Mouse (Mus musculus): Measurements from ENCODE around the gene Foxo1. TPM values are rescaled to one million over a fixed set of nuclear protein-coding genes. Genes with fewer than 3 reads are reported as not detected.

The Foxo1 gene
- polyA plus RNA-seq (2015; fragmentation: Nextera tagmentation; extraction: Ambion mirVana) = 3.5 and 3.7 TPM in 2 replicates

GRCm38 (mm10) chr3:52267652-52268486, at the start of gene Foxo1:
TSS of gene Foxo1 (plus strand) at chr3:52268336.
- Histone ChIP-seq H3K27ac (ENCODE audit: low read depth) (peak within 1 kb of the TSS; percentile 89), H3K9me3 (ENCODE audit: low read length) (no peaks in the 10 kb centered on the region), H3K4me2 (ENCODE audit: low read depth, low read length) (peak within 1 kb of the TSS; percentile 98), H3K27me3 (ENCODE audit: insufficient read depth, low read length) (peaks cover 18% of the 10 kb centered on the region), H3K4me1 (ENCODE audit: insufficient read depth) (peaks cover 13% of the 10 kb centered on the region), H3K36me3 (replicated peaks; ENCODE audit: insufficient read depth, low read length) (no peaks in the 10 kb centered on the region), H3K4me3 (ENCODE audit: low read depth, low read length) (peak within 1 kb of the TSS; percentile 92), H3K9ac (replicated peaks) (peak within 1 kb of the TSS; percentile 92)
- WGBS (ENCODE audit: insufficient replicate concordance) = under 1% methylated on average over 80 of the region's 85 CpGs
- DNase-seq (peak; percentile 91), ATAC-seq (peak; percentile 90)
- TF ChIP-seq EP300 (IDR thresholded peaks at IDR 0.05; ENCODE audit: low read depth) = no peak
- TF ChIP-seq CTCF (IDR thresholded peaks at IDR 0.05; ENCODE audit: low read depth) = no peak

GRCm38 (mm10) chr3:52218864-52219263, 49.3 kb upstream of the Foxo1 start:
- no peak overlapping the region for H3K4me2 ChIP-seq (ENCODE audit: low read depth, low read length)
- no peaks in the 10 kb centered on the region for H3K36me3 ChIP-seq (replicated peaks; ENCODE audit: insufficient read depth, low read length)
- no peak overlapping the region for H3K27ac ChIP-seq (ENCODE audit: low read depth)
- H3K9me3 ChIP-seq (ENCODE audit: low read length) = 0 out of 2 replicates have a peak, but pooled peaks cover 2% of the 10 kb centered on the region
- no peak for TF ChIP-seq EP300 (IDR thresholded peaks at IDR 0.05; ENCODE audit: low read depth)
- no peak overlapping the region for H3K4me3 ChIP-seq (ENCODE audit: low read depth, low read length)
- no peaks in the 10 kb centered on the region for H3K27me3 ChIP-seq (ENCODE audit: insufficient read depth, low read length)
- H3K4me1 ChIP-seq (ENCODE audit: insufficient read depth) = no peaks in the 10 kb centered on the region
- H3K9ac ChIP-seq (replicated peaks) = no peak overlapping the region
- no peak for ATAC-seq
- no peak for DNase-seq
- WGBS (ENCODE audit: insufficient replicate concordance) = 67% methylated on average over 7 of the region's 7 CpGs

- H3K9ac ChIP-seq (replicated peaks) = no peak overlapping the region
- no peak for TF ChIP-seq CTCF (IDR thresholded peaks at IDR 0.05; ENCODE audit: low read depth)
- no peak for TF ChIP-seq EP300 (IDR thresholded peaks at IDR 0.05; ENCODE audit: low read depth)
- no peak overlapping the region for H3K4me3 ChIP-seq (ENCODE audit: low read depth, low read length)
- H3K27ac ChIP-seq (ENCODE audit: low read depth) = no peak overlapping the region
- 0 out of 2 replicates have a peak, but pooled peaks cover 2% of the 10 kb centered on the region for H3K9me3 ChIP-seq (ENCODE audit: low read length)
- DNase-seq = no peak
- H3K36me3 ChIP-seq (replicated peaks; ENCODE audit: insufficient read depth, low read length) = no peaks in the 10 kb centered on the region
- no peak for ATAC-seq
- H3K4me2 ChIP-seq (ENCODE audit: low read depth, low read length) = no peak overlapping the region
- no peaks in the 10 kb centered on the region for H3K4me1 ChIP-seq (ENCODE audit: insufficient read depth)
- no peaks in the 10 kb centered on the region for H3K27me3 ChIP-seq (ENCODE audit: insufficient read depth, low read length)
- WGBS (ENCODE audit: insufficient replicate concordance) = 66% methylated on average over 3 of the region's 3 CpGs
Measured at GRCm38 (mm10) chr3:52221082-52221481, 47.1 kb upstream of the Foxo1 start.

- Histone ChIP-seq H3K36me3 (replicated peaks; ENCODE audit: insufficient read depth, low read length) (no peaks in the 10 kb centered on the region), H3K27me3 (ENCODE audit: insufficient read depth, low read length) (no peaks in the 10 kb centered on the region), H3K4me2 (ENCODE audit: low read depth, low read length) (no peak overlapping the region), H3K4me1 (ENCODE audit: insufficient read depth) (no peaks in the 10 kb centered on the region), H3K4me3 (ENCODE audit: low read depth, low read length) (no peak overlapping the region), H3K27ac (ENCODE audit: low read depth) (no peak overlapping the region), H3K9me3 (ENCODE audit: low read length) (0 out of 2 replicates have a peak, but pooled peaks cover 2% of the 10 kb centered on the region), H3K9ac (replicated peaks) (no peak overlapping the region)
- ATAC-seq (no peak), DNase-seq (no peak)
- WGBS (ENCODE audit: insufficient replicate concordance) = 61% methylated on average over 5 of the region's 5 CpGs
- TF ChIP-seq EP300 (IDR thresholded peaks at IDR 0.05; ENCODE audit: low read depth) (no peak), CTCF (IDR thresholded peaks at IDR 0.05; ENCODE audit: low read depth) (no peak)
Measured at GRCm38 (mm10) chr3:52221931-52222330, 46.2 kb upstream of the Foxo1 start.

GRCm38 (mm10) chr3:52236488-52236887, 31.6 kb upstream of the Foxo1 start:
- 75% methylated on average over 4 of the region's 4 CpGs for WGBS (ENCODE audit: insufficient replicate concordance)
- Histone ChIP-seq H3K36me3 (replicated peaks; ENCODE audit: insufficient read depth, low read length) (no peaks in the 10 kb centered on the region), H3K9me3 (ENCODE audit: low read length) (no peaks in the 10 kb centered on the region), H3K4me1 (ENCODE audit: insufficient read depth) (no peaks in the 10 kb centered on the region), H3K4me2 (ENCODE audit: low read depth, low read length) (no peak overlapping the region), H3K27ac (ENCODE audit: low read depth) (no peak overlapping the region), H3K4me3 (ENCODE audit: low read depth, low read length) (no peak overlapping the region), H3K9ac (replicated peaks) (no peak overlapping the region), H3K27me3 (ENCODE audit: insufficient read depth, low read length) (no peaks in the 10 kb centered on the region)
- ATAC-seq (no peak), DNase-seq (no peak)
- no peak for TF ChIP-seq CTCF (IDR thresholded peaks at IDR 0.05; ENCODE audit: low read depth)

- no peak for ATAC-seq
- H3K4me1 ChIP-seq (ENCODE audit: insufficient read depth) = no peaks in the 10 kb centered on the region
- H3K27me3 ChIP-seq (ENCODE audit: insufficient read depth, low read length) = no peaks in the 10 kb centered on the region
- no peaks in the 10 kb centered on the region for H3K9me3 ChIP-seq (ENCODE audit: low read length)
- H3K27ac ChIP-seq (ENCODE audit: low read depth) = no peak overlapping the region
- H3K36me3 ChIP-seq (replicated peaks; ENCODE audit: insufficient read depth, low read length) = no peaks in the 10 kb centered on the region
- no peak for DNase-seq
- WGBS (ENCODE audit: insufficient replicate concordance) = 69% methylated on average over 3 of the region's 3 CpGs
- no peak for TF ChIP-seq EP300 (IDR thresholded peaks at IDR 0.05; ENCODE audit: low read depth)
- no peak for TF ChIP-seq CTCF (IDR thresholded peaks at IDR 0.05; ENCODE audit: low read depth)
- no peak overlapping the region for H3K4me3 ChIP-seq (ENCODE audit: low read depth, low read length)
- no peak overlapping the region for H3K4me2 ChIP-seq (ENCODE audit: low read depth, low read length)
- no peak overlapping the region for H3K9ac ChIP-seq (replicated peaks)
Measured at GRCm38 (mm10) chr3:52237136-52237535, 31.0 kb upstream of the Foxo1 start.

Measured in liver, postnatal 0 days (tissue).